Mouse (Mus musculus) hindbrain, embryonic 11.5 days (tissue): Measurements from ENCODE around the gene Hhip. TPM values are rescaled to one million over a fixed set of nuclear protein-coding genes. Genes with fewer than 3 reads are reported as not detected.

Experiments used
- ATAC-seq: fragments of 200-750 bp; cut with Nextera tagmentation; 2 replicates; pipeline ENCODE4 v1.8.0; 2017; ENCODE audit warnings: mild to moderate bottlenecking, moderate TSS enrichment, moderate library complexity; ENCODE audit not compliant: low FRiP score
- DNase-seq: peaks from one replicate; pipeline ENCODE4 v3.0.0-alpha.2; 2015; ENCODE audit warnings: low spot score
- H3K27ac ChIP-seq: fragments of 300-500 bp; sonication (generic); 2 replicates; pipeline ENCODE4 v1.5.1; 2014; ENCODE audit warnings: mild to moderate bottlenecking, low read depth, low read length
- H3K27me3 ChIP-seq: fragments of 300-500 bp; sonication (generic); 2 replicates; pipeline ENCODE4 v1.6.1; 2014; ENCODE audit warnings: mild to moderate bottlenecking, low read length, moderate library complexity, mixed read lengths; ENCODE audit not compliant: control insufficient read depth, insufficient read depth
- H3K36me3 ChIP-seq: fragments of 300-500 bp; sonication (generic); 2 replicates; pipeline ENCODE4 v1.6.1; 2014; ENCODE audit warnings: mild to moderate bottlenecking, low read length, moderate library complexity, mixed read lengths; ENCODE audit not compliant: control insufficient read depth, insufficient read depth
- H3K4me1 ChIP-seq: fragments of 300-500 bp; sonication (generic); replicated peaks from 2 replicates; pipeline ENCODE4 v1.6.1; 2014; ENCODE audit warnings: low read length, mixed read lengths; ENCODE audit not compliant: control insufficient read depth, insufficient read depth
- H3K4me2 ChIP-seq: fragments of 300-500 bp; sonication (generic); replicated peaks from 2 replicates; pipeline ENCODE4 v1.6.1; 2014; ENCODE audit warnings: mild to moderate bottlenecking, low read depth, low read length
- H3K4me3 ChIP-seq: fragments of 300-500 bp; sonication (generic); 2 replicates; pipeline ENCODE4 v1.5.1; 2014; ENCODE audit warnings: low read depth, low read length
- H3K9ac ChIP-seq: fragments of 300-500 bp; sonication (generic); 2 replicates; pipeline ENCODE4 v1.6.1; 2014; ENCODE audit warnings: low read depth, low read length
- H3K9me3 ChIP-seq: fragments of 300-500 bp; sonication (generic); 2 replicates; pipeline ENCODE4 v1.6.1; 2016; ENCODE audit warnings: low read length; ENCODE audit not compliant: control insufficient read depth
- WGBS: fragments of 180-500 bp; shearing (Covaris S2); extraction: QIAGEN DNeasy Blood & Tissue Kit; methylation state at CpG from one replicate; pipeline ENCODE4 v1.1.7; 2014; 5-methylcytosine and 5-hydroxymethylcytosine counted together
- polyA plus RNA-seq: library from polyadenylated mRNA; unstranded; fragments of >200 nt; fragmentation: Nextera tagmentation; extraction: Ambion mirVana; gene quantifications from 2 replicates; pipeline ENCODE4 v1.2.1, GENCODE M21; 2014

The Hhip gene
- polyA plus RNA-seq, 1 experiment from 2014 or later, result 3.3 TPM

GRCm38 (mm10) chr8:80051494-80051893, 6.3 kb downstream of the Hhip start:
- Histone ChIP-seq H3K4me2 (no peak overlapping the region), H3K4me1 (peaks cover under 1% of the 10 kb centered on the region; the same call in 1 of the 2 replicates), H3K9me3 (no peaks in the 10 kb centered on the region), H3K27ac (no peak overlapping the region), H3K9ac (no peak overlapping the region), H3K36me3 (no peaks in the 10 kb centered on the region), H3K27me3 (peaks cover 38% of the 10 kb centered on the region), H3K4me3 (no peak overlapping the region)
- 54% methylated on average over 5 of the region's 5 CpGs for WGBS
- DNase-seq (no peak), ATAC-seq (no peak)

DNA sequence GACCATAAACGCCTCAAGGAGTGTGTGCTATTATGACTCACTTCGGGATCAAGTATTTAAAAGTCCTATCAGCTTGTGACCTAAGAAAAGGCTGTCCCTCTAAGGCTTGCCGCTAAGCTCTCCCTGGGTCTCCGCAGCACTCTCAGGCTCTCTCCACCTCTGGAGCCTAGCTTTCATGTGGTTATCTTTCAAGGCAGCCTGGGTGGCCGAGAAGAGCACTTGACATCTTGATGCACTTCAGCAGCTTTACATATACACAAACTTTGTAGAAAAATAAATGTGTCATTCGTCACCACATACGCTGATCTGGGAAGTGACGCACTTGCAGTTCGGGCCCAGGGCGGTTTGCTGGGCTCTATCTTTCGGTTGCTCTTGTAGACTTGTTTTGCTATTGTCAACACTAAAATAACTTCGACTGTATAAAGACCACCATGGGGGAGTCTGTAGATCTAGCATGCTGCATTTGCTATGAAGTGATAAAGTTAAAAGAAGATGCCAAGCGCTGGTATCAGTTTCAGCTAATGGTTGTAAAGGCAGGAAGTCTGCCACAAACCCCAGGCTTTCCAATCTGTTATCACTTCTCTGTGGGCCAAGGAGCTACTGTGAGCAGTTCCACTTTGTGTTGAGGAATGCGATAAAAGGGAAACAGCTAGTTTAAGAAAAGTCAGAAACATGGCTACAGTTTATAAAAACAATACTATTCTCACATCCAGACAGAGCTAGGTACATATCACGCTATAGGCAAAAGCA, 8.4 kb downstream of the Hhip start:
- DNase-seq (no peak), ATAC-seq (no peak)
- Histone ChIP-seq H3K4me2 (no peak overlapping the region), H3K36me3 (no peaks in the 10 kb centered on the region), H3K27me3 (peaks cover 40% of the 10 kb centered on the region), H3K9me3 (no peaks in the 10 kb centered on the region), H3K27ac (no peak overlapping the region), H3K4me3 (no peak overlapping the region), H3K9ac (no peak overlapping the region), H3K4me1 (no peaks in the 10 kb centered on the region)
- WGBS, result 74% methylated on average over 15 of the region's 15 CpGs

DNA sequence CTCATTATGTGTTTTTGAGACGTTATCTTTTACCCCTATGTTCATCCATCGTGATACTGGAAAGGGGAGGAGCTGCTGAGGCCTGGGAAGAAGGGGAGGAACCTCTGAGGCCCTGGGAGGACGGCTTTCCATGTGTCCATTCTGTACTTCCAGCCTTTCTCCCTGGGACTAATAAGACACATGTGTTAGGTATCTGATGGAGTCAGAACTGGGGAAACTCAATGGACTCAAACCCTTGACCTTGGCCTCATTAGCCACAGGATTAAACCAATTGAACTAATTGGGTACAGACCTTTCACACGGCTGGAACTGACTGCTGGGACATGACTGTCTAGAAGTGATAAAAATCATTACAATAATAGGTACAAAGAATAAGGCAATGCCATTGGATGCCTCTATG, 9.6 kb downstream of the Hhip start:
- WGBS, result 60% methylated on average over 4 of the region's 4 CpGs
- no peak overlapping the region for H3K4me3 ChIP-seq
- H3K27me3 ChIP-seq, result peaks cover 35% of the 10 kb centered on the region; the same call in 1 of the 2 replicates
- ATAC-seq, result no peak
- no peaks in the 10 kb centered on the region for H3K36me3 ChIP-seq
- H3K27ac ChIP-seq, result no peak overlapping the region
- no peaks in the 10 kb centered on the region for H3K4me1 ChIP-seq
- no peaks in the 10 kb centered on the region for H3K9me3 ChIP-seq
- DNase-seq, result no peak
- H3K9ac ChIP-seq, result no peak overlapping the region
- no peak overlapping the region for H3K4me2 ChIP-seq

- 26% methylated on average over 4 of the region's 4 CpGs for WGBS
- Histone ChIP-seq H3K9ac (no peak overlapping the region), H3K27ac (no peak overlapping the region), H3K4me1 (no peaks in the 10 kb centered on the region), H3K36me3 (no peaks in the 10 kb centered on the region), H3K27me3 (no peaks in the 10 kb centered on the region), H3K4me2 (no peak overlapping the region), H3K9me3 (no peaks in the 10 kb centered on the region), H3K4me3 (no peak overlapping the region)
- ATAC-seq, result peak; percentile 43; the same call in 1 of the 2 replicates
- no peak for DNase-seq
Measured at GRCm38 (mm10) chr8:80037644-80038253, 20.1 kb downstream of the Hhip start.

DNA sequence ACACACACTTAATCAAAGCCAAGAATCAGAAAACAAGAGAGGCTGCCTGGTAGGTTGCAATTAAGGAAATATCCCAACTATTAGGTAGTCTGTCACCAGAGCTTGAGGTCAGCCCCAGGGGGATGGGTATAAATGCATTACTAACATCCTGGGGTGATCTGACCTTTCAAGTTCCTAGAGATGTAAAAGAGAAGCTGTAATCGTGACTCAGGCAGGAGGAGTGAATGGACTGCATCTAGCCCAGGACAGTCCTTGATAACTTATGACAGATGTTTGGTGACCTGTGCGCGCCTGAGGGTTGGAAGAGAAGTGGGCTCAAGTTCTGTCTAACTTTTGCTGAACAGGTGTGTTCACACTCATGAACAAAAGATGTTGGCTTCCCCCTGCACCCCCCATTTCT, 25.2 kb downstream of the Hhip start:
- 35% methylated on average over 3 of the region's 3 CpGs for WGBS
- no peaks in the 10 kb centered on the region for H3K9me3 ChIP-seq
- DNase-seq (no peak), ATAC-seq (no peak; the same call in 1 of the 2 replicates)
- H3K27ac ChIP-seq, result no peak overlapping the region
- no peak overlapping the region for H3K4me3 ChIP-seq
- no peaks in the 10 kb centered on the region for H3K36me3 ChIP-seq
- H3K4me2 ChIP-seq, result no peak overlapping the region
- no peak overlapping the region for H3K9ac ChIP-seq
- 0 out of 2 replicates have a peak, but pooled peaks cover 2% of the 10 kb centered on the region for H3K27me3 ChIP-seq
- H3K4me1 ChIP-seq, result no peaks in the 10 kb centered on the region

DNA sequence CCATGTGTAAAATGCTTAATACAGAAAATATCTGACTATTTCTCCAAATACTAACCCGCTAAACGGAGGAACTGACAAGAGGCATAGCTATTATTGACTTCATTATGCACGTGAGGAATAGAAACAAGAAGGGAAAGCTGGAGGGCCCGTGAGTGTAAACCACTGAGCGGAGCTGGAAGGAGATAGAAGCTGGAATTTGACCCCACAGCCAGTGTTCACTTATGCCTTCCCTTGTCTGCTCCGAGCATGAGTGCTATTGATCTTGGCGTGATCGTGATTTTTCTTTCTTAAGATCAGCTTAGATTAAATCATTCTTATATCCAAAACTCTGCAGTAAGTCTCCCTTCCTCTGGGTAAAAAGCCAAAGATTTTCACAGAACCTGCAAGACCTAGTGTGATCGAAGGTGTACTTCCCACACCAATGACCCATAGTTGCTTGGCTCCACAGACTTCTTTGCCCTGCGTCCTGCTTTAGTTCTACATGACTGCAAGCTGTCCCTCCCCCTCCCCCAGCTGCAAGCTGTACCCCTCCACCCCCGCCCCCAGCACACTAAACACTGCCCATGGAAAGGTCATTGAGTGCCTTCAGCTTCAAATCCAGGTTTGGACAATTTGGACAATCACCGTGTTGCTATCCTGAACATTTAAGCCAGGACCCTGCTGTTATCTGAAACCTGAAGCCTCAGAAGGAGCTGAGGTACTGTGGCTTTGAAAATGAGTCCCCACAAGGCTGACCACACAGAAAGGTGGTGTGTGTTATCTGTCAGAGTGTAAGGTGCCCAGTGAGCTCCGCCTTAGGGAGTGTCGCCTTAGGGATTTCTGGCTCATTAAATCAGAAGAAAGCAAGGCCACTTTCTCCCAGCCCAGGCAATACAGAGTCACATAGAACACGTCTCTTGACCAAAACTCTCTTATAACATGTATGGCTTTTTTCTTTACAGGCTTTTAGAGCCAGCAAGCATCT, 26.2 kb downstream of the Hhip start:
- H3K36me3 ChIP-seq, result no peaks in the 10 kb centered on the region
- H3K27me3 ChIP-seq, result 0 out of 2 replicates have a peak, but pooled peaks cover 2% of the 10 kb centered on the region
- H3K9ac ChIP-seq, result no peak overlapping the region
- ATAC-seq (no peak), DNase-seq (no peak)
- no peaks in the 10 kb centered on the region for H3K9me3 ChIP-seq
- H3K4me2 ChIP-seq, result no peak overlapping the region
- no peaks in the 10 kb centered on the region for H3K4me1 ChIP-seq
- WGBS, result 52% methylated on average over 15 of the region's 15 CpGs
- H3K27ac ChIP-seq, result no peak overlapping the region
- H3K4me3 ChIP-seq, result no peak overlapping the region

DNA sequence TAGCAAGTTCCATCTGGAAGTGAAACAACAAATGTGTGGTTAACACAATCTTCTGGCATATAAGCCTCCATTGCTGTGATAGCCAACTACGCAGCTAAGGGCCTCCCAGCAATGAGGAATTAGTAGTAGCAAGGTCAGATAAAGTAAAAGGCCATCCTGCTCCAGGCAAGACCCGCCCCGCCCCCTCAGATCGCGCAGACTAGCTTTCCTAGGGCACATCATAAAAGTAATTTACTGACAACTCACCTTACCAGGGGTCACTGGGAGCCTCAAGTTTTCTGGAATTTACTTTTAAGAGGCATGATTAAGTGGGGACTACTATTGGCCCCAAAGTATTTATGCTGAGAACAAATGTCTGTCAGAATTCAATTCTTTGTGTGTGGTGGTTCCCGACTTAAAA, 28.2 kb downstream of the Hhip start:
- ATAC-seq (no peak), DNase-seq (no peak)
- Histone ChIP-seq H3K4me2 (no peak overlapping the region), H3K4me3 (no peak overlapping the region), H3K36me3 (no peaks in the 10 kb centered on the region), H3K9ac (no peak overlapping the region), H3K4me1 (no peaks in the 10 kb centered on the region), H3K27me3 (0 out of 2 replicates have a peak, but pooled peaks cover 2% of the 10 kb centered on the region), H3K27ac (no peak overlapping the region), H3K9me3 (no peaks in the 10 kb centered on the region)
- 69% methylated on average over 6 of the region's 6 CpGs for WGBS

DNA sequence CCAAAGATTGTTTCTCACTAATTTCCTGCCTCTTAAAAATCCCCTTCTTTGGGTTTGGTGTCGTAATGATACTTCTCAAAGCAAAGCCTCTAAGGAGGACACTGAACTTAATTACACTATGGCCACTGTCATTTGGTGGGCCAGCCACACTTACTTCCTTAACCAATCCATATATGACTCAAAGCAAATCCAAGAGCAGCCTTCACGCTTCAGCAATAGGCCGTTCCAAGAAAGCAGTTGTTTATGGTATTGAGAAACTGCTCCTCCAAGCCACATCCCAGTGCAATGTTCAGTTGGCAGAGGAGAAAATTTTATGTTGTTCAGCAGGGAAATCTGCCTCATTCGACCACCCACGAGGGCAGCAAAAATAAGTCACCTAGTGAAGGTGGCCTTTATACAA, 37.3 kb downstream of the Hhip start:
- DNase-seq (no peak), ATAC-seq (no peak)
- no peak overlapping the region for H3K27ac ChIP-seq
- no peak overlapping the region for H3K9ac ChIP-seq
- 92% methylated on average over 5 of the region's 5 CpGs for WGBS
- no peaks in the 10 kb centered on the region for H3K36me3 ChIP-seq
- H3K27me3 ChIP-seq, result no peaks in the 10 kb centered on the region
- no peaks in the 10 kb centered on the region for H3K4me1 ChIP-seq
- no peak overlapping the region for H3K4me3 ChIP-seq
- no peak overlapping the region for H3K4me2 ChIP-seq
- no peaks in the 10 kb centered on the region for H3K9me3 ChIP-seq
